Mouse (Mus musculus) bone marrow macrophage, adult 2 months (primary cell): ENCODE data around the gene Syngr2.

ENCODE experiments used
- CTCF ChIP-seq: IDR thresholded peaks from 2 replicates; pipeline ENCODE4 v1.5.1; 2012; ENCODE audit warnings: low read depth, mild to moderate bottlenecking, low read length, moderate library complexity
- POLR2A ChIP-seq: IDR thresholded peaks from 2 replicates; pipeline ENCODE4 v1.6.1; 2012; ENCODE audit warnings: mild to moderate bottlenecking, low read depth, low read length, borderline replicate concordance

GRCm38 (mm10) chr11:117781199-117781821, 28.2 kb upstream of the Syngr2 start:
- TF ChIP-seq POLR2A, result no peak
- TF ChIP-seq CTCF, result no peak
